Mouse (Mus musculus): Measurements from ENCODE around the gene Plac8.

Plac8 gene

GRCm38 (mm10) chr5:100581622-100582434 lies 9.8 kb upstream of the Plac8 start:
- in situ Hi-C loops (cut with MseI, MboI) = no loop called here

- in situ Hi-C loops (cut with MseI, MboI) = loop anchor here in 1 of 2 experiments (10.0 kb wide), 1 partner anchor 86 kb away; no protein-coding TSS in a partner anchor
These were observed 6.9 kb upstream of the Plac8 start for GRCm38 (mm10) chr5:100578863-100579411.

- in situ Hi-C loops (cut with MseI, MboI) = loop anchor here (5.0 to 25.0 kb wide), 3 partner anchors 88 to 213 kb away; partner anchors contain the start of genes Helq (in 1 of the 2) and Mrps18c (in 1 of the 2)
These were observed 2.7 kb upstream of the Plac8 start for GRCm38 (mm10) chr5:100574771-100575170.

DNA sequence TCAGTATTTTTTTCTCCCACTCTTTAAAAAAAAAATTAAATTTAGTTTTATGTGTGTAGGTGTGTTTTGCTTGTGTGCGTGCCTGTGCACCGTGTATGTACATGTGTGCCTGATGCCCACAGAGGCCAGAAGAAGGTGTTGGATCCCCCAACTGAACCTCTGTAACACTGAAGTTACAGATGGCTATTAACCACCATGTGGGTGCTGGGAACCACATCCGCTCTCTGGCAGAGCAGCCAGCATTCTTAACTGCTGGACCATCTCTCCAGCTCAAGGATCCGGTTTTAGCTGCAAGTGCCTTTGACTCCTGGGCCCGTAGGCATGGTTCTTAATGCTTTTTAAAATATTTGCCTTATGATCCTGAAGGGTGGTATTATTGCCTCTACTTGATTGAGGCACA lies 1.2 kb upstream of the Plac8 start:
- in situ Hi-C loops (cut with MseI, MboI) = loop anchor here (5.0 to 25.0 kb wide), 3 partner anchors 89 to 214 kb away; partner anchors contain the start of genes Helq (in 1 of the 2) and Mrps18c (in 1 of the 2)

- in situ Hi-C loops (cut with MseI, MboI) = loop anchor here (5.0 to 25.0 kb wide), 3 partner anchors 92 to 217 kb away; partner anchors contain the start of genes Helq (in 1 of the 2) and Mrps18c (in 1 of the 2)
These were observed 1.3 kb downstream of the Plac8 start for GRCm38 (mm10) chr5:100570716-100571115.

GRCm38 (mm10) chr5:100569997-100570595 lies 1.9 kb downstream of the Plac8 start:
- in situ Hi-C loops (cut with MseI, MboI) = loop anchor here (5.0 to 25.0 kb wide), 3 partner anchors 92 to 217 kb away; partner anchors contain the start of genes Helq (in 1 of the 2) and Mrps18c (in 1 of the 2)

DNA sequence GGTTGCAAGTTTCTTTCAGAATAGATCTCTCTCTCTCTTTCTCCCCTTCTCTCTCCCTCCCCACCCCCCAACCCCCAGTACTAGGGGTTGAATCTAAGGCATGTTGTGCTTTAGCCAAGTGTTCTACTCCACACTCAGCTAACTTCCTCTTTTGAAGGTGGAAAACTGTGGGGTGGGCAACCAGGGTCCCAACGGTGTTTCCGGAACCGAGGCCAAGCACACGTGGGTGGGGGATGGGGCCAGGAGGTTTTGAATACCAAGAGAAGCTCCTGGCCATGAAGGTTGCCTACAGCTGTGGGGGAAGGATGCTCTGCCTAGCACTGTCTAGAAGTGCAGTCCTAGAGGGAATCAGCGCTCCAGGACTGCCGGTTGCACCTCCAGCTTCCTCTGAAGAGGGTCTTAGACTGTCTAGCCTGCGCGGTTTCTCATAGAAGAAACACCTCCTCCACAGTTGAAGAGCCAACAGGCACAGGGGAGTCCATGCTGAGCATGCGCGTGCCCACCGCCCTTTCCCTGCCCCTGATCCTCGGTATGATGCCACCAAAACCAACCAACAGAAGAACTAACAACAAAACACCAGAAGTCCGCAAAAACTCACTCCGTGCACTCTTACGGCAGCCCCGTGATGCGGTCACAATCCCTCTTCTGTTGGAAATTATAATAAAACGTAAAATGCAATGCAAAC lies 2.7 kb downstream of the Plac8 start:
- in situ Hi-C loops (cut with MseI, MboI) = loop anchor here in 1 of 2 experiments (25.0 kb wide), 1 partner anchor 218 kb away; the partner anchor contains the start of genes Helq and Mrps18c

GRCm38 (mm10) chr5:100568802-100569201 lies 3.2 kb downstream of the Plac8 start:
- in situ Hi-C loops (cut with MseI, MboI) = loop anchor here in 1 of 2 experiments (25.0 kb wide), 1 partner anchor 218 kb away; the partner anchor contains the start of genes Helq and Mrps18c

DNA sequence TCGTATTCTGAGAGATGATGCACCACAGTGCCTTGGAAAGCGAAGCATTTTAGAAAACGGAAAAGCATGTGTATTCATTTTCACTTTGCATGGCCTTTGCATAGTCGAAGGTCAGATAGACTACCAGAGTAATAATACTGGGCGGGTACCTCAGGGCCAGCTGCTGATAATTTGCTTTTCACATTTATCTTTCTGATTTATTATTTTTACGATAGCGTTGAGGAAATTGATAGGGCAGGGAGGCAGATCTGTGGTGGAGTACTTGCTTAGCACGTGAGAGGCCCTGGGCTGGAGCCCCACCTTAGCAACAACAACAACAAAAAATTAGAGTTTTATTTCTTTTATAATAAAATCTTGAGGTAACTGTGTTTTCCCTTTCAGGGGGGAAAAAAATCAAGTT lies 3.9 kb downstream of the Plac8 start:
- in situ Hi-C loops (cut with MseI, MboI) = loop anchor here in 1 of 2 experiments (25.0 kb wide), 1 partner anchor 219 kb away; the partner anchor contains the start of genes Helq and Mrps18c

GRCm38 (mm10) chr5:100567258-100568032 lies 4.6 kb downstream of the Plac8 start:
- in situ Hi-C loops (cut with MseI, MboI) = loop anchor here in 1 of 2 experiments (25.0 kb wide), 1 partner anchor 220 kb away; the partner anchor contains the start of genes Helq and Mrps18c

DNA sequence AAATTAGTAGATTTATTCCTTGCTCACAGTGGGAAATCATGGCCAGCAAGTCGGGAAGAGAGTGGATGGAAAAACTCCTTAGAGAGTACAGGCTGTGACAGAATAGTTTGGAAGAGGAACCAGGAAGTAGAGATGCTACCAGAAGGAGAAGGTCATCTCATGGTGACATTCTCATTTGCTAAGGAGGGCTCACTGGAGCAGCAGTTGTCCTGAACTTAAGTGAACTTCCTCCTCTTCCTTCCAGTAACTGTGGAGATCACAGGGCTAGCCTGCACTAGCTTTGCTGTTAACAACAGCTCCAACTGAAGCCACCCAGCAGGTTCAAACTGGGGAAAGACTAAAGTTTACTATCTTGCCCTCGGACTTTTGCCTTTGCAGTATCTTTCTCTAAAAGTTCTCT lies 5.2 kb downstream of the Plac8 start:
- in situ Hi-C loops (cut with MseI, MboI) = loop anchor here in 1 of 2 experiments (25.0 kb wide), 1 partner anchor 221 kb away; the partner anchor contains the start of genes Helq and Mrps18c

- in situ Hi-C loops (cut with MseI, MboI) = loop anchor here in 1 of 2 experiments (25.0 kb wide), 1 partner anchor 225 kb away; the partner anchor contains the start of genes Helq and Mrps18c
These were observed 9.3 kb downstream of the Plac8 start for GRCm38 (mm10) chr5:100562702-100563101.

DNA sequence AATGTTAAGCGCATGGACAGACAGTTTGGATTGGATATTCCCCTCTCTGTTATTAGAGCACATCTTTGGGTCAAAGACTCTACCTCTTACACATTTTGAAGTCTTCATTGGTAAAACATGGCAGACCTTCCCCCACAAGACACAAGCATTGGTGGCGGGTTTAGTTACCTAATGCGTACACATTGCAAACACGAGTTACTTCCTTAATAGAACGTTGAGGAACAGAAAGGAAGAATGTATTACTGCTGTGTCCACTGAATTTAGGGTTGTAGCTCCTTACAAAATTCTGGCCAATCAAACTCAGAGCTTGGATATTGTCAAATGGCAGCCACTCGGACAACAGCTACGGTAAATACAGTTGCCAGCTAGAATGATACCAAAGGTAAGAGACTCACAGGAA lies 12.7 kb downstream of the Plac8 start:
- in situ Hi-C loops (cut with MseI, MboI) = loop anchor here in 1 of 2 experiments (25.0 kb wide), 1 partner anchor 228 kb away; the partner anchor contains the start of genes Helq and Mrps18c

DNA sequence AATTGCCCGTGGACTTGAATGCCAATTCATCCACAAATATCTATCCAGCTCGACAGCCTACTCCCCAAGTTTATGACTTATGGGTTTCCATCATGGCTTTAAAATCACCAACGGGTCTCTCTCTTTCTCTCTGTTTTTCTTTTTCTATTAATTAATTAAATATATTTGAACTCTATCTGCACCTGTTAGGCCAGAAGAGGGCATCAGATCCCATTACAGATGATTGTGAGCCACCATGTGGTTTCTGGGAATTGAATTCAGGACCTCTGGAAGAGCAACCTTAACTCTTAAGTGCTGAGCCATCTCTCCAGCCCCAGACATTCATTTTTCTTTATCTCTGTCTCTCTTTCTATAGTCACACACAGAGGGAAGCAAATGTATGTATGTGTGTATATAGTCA lies 13.3 kb downstream of the Plac8 start:
- in situ Hi-C loops (cut with MseI, MboI) = loop anchor here in 1 of 2 experiments (25.0 kb wide), 1 partner anchor 229 kb away; the partner anchor contains the start of genes Helq and Mrps18c

DNA sequence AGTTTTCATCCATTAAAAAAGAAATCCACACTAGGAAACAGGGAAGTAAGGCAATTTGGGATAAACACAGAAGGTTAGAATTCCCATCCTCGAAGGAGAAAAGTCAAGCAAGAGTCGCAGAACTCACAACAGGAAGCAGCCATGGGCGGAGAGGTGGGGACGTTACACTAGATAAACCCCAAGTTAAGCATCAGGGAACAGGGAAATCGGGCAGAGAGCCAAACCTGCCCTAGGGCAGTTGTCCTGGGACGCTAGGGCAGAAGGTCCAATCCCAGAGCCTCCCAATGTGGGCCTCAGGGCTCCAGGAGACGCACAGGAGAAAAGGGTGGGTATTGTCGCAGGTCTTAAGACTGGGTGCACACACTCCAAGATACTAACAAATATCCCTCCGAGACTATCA lies 14.5 kb downstream of the Plac8 start:
- in situ Hi-C loops (cut with MseI, MboI) = loop anchor here in 1 of 2 experiments (25.0 kb wide), 1 partner anchor 230 kb away; the partner anchor contains the start of genes Helq and Mrps18c

DNA sequence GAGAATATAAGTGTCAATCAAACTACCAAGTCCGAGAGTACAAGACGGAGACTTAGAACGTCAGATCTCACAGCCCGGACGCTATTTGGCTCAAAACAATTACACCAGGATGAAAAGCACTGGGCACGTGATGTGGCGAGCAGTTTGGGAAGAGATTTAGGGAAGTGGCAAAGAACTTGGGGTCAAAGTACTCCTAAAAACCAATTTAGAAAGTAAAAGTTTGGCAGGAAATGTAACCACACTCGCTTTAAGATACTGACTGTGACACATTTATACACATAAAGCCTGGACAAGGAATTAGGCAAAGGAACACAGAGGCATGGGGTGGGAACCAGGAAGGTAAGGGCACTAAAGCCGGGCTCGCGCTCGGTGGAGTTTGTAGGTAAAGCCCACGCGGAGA lies 15.0 kb downstream of the Plac8 start:
- in situ Hi-C loops (cut with MseI, MboI) = loop anchor here in 1 of 2 experiments (25.0 kb wide), 1 partner anchor 230 kb away; the partner anchor contains the start of genes Helq and Mrps18c

DNA sequence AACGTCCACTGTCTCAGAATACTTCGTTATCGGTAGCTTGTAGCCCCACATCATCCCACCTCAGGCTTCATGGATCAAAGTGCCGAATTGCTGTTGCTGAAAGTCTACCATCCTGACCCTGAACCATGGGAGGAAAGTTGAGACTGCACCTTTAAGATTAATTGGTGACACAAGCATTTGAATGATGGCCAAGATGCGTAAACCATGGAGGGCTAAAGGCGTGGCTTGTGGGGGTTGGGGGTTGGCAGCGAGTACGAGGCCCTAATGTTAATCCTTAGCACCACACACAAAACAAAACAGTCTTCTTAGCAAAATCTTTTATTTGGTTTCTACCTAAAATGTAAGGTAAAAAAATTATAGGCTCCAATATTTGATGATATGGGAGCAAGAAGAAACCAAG lies 18.6 kb downstream of the Plac8 start:
- in situ Hi-C loops (cut with MseI, MboI) = loop anchor here in 1 of 2 experiments (25.0 kb wide), 1 partner anchor 234 kb away; the partner anchor contains the start of genes Helq and Mrps18c

DNA sequence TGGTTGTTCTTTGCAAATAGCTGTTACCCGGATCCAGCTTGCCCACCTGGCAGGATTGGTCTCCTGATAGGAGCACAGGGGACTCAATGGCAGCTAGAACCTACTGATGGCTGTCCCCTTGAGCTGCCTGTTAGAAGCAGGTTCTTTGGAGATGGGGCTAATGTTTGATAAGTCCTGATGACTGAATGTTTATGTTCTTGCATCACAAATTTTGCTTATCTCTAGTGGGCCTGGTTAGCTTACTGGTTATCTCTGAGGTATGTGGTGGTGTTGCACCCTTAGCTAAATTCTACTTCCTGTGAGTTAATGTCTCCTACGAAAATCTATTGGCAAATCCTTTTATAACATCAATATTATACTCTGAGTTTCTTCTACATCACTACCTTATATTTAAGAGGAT lies 20.1 kb downstream of the Plac8 start:
- in situ Hi-C loops (cut with MseI, MboI) = loop anchor here in 1 of 2 experiments (25.0 kb wide), 1 partner anchor 235 kb away; the partner anchor contains the start of genes Helq and Mrps18c

DNA sequence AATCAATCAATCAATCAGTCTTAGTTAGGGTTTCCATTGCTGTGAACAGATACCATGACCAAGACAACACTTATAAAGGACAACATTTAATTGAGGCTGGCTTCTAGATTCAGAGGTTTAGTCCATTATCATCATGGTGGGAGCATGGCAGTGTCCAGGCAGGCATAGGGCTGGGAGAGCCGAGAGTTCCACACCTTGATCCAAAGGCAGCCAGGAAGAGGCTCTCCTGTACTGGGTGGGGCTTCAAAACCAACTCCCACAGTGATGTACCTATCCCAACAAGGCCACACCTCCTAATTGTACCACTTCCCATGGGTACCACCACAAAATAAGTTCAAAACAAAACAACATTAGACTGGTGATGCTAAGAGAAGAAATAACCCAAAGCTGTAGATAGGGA lies 21.9 kb downstream of the Plac8 start:
- in situ Hi-C loops (cut with MseI, MboI) = loop anchor here in 1 of 2 experiments (25.0 kb wide), 1 partner anchor 237 kb away; the partner anchor contains the start of genes Helq and Mrps18c

Measured in mouse trophoblast stem cell (cell line).